Mouse (Mus musculus): ENCODE data around the gene Ropn1.
"Not testable (repeated sequence)": the region's sequence is repeated elsewhere in the genome, so short reads cannot be mapped to it uniquely, and the experiment has no call there.

Ropn1 gene

GRCm38 (mm10) chr16:34649621-34650020, at the start of gene Ropn1:
Ropn1 (plus strand) TSS chr16:34649921.
- no peak for DNase-seq (ENCODE audit: low spot score)

- DNase-seq (ENCODE audit: low spot score), result no peak
Observed at GRCm38 (mm10) chr16:34601954-34602353, 47.8 kb upstream of the Ropn1 start.

- DNase-seq (ENCODE audit: low spot score), result peak; percentile 34
Observed at GRCm38 (mm10) chr16:34603076-34603475, 46.6 kb upstream of the Ropn1 start.

GRCm38 (mm10) chr16:34603854-34604253, 45.9 kb upstream of the Ropn1 start:
- no peak for DNase-seq (ENCODE audit: low spot score)

- DNase-seq (ENCODE audit: low spot score), result peak; percentile 61
Observed at GRCm38 (mm10) chr16:34605679-34606078, 44.0 kb upstream of the Ropn1 start.

GRCm38 (mm10) chr16:34610137-34610536, 39.6 kb upstream of the Ropn1 start:
- no peak for DNase-seq (ENCODE audit: low spot score)

- DNase-seq (ENCODE audit: low spot score), result no peak
Observed at GRCm38 (mm10) chr16:34614021-34614420, 35.7 kb upstream of the Ropn1 start.

GRCm38 (mm10) chr16:34627591-34627990, 22.1 kb upstream of the Ropn1 start:
- peak; percentile 45 for DNase-seq (ENCODE audit: low spot score)

GRCm38 (mm10) chr16:34628397-34628796, 21.3 kb upstream of the Ropn1 start:
- DNase-seq (ENCODE audit: low spot score), result peak; percentile 57

- DNase-seq (ENCODE audit: low spot score), result no peak
Observed at GRCm38 (mm10) chr16:34635557-34635956, 14.2 kb upstream of the Ropn1 start.

GRCm38 (mm10) chr16:34643511-34644259, 6.0 kb upstream of the Ropn1 start:
- DNase-seq (ENCODE audit: low spot score), result no peak

GRCm38 (mm10) chr16:34653023-34653422, 3.3 kb downstream of the Ropn1 start:
- DNase-seq (ENCODE audit: low spot score), result no peak

GRCm38 (mm10) chr16:34657566-34657965, 7.8 kb downstream of the Ropn1 start:
- not testable (repeated sequence) for DNase-seq (ENCODE audit: low spot score)

GRCm38 (mm10) chr16:34657983-34658382, 8.3 kb downstream of the Ropn1 start:
- DNase-seq (ENCODE audit: low spot score), result no peak

- no peak for DNase-seq (ENCODE audit: low spot score)
Observed at GRCm38 (mm10) chr16:34658388-34658787, 8.7 kb downstream of the Ropn1 start.

GRCm38 (mm10) chr16:34664553-34664952, 14.8 kb downstream of the Ropn1 start:
- no peak for DNase-seq (ENCODE audit: low spot score)

- peak; percentile 39 for DNase-seq (ENCODE audit: low spot score)
Observed at GRCm38 (mm10) chr16:34667031-34667726, 17.5 kb downstream of the Ropn1 start.

- no peak for DNase-seq (ENCODE audit: low spot score)
Observed at GRCm38 (mm10) chr16:34668341-34668740, 18.6 kb downstream of the Ropn1 start.

GRCm38 (mm10) chr16:34671966-34672365, 22.2 kb downstream of the Ropn1 start:
- DNase-seq (ENCODE audit: low spot score), result no peak

- no peak for DNase-seq (ENCODE audit: low spot score)
Observed at GRCm38 (mm10) chr16:34672822-34673221, 23.1 kb downstream of the Ropn1 start.

GRCm38 (mm10) chr16:34674365-34674764, 24.6 kb downstream of the Ropn1 start:
- DNase-seq (ENCODE audit: low spot score), result no peak

- no peak for DNase-seq (ENCODE audit: low spot score)
Observed at GRCm38 (mm10) chr16:34681823-34682222, 32.1 kb downstream of the Ropn1 start.

- no peak for DNase-seq (ENCODE audit: low spot score)
Observed at GRCm38 (mm10) chr16:34689879-34690278, 40.2 kb downstream of the Ropn1 start.

Measured in adipocyte (in vitro differentiated cells).